Mouse (Mus musculus): ENCODE measurements around the gene Rasl2-9.
"Not testable (repeated sequence)": the region's sequence is repeated elsewhere in the genome, so short reads cannot be mapped to it uniquely, and the experiment has no call there.

Gene Rasl2-9

GRCm38 (mm10) chr7:5125549-5126406, at the start of gene Rasl2-9:
Gene Rasl2-9 (minus strand): TSS chr7:5125950.
- peak; percentile 78 for DNase-seq

- not testable (repeated sequence) for DNase-seq
Measured at GRCm38 (mm10) chr7:5149570-5149969, 23.8 kb upstream of the Rasl2-9 start, which contains the start of gene Vmn1r55. Gene Vmn1r55 (minus strand): TSS chr7:5149670.

GRCm38 (mm10) chr7:5125078-5125477, 672 bp downstream of the Rasl2-9 start:
- DNase-seq = no peak

- no peak for DNase-seq
Measured at GRCm38 (mm10) chr7:5116850-5117249, 8.9 kb downstream of the Rasl2-9 start, which contains the start of gene Rfpl4. Gene Rfpl4 (minus strand): TSS chr7:5116950.

GRCm38 (mm10) chr7:5112701-5113100, 13.0 kb downstream of the Rasl2-9 start:
- no peak for DNase-seq

- no peak for DNase-seq
Measured at GRCm38 (mm10) chr7:5109301-5109700, 16.4 kb downstream of the Rasl2-9 start.

GRCm38 (mm10) chr7:5108272-5108671, 17.5 kb downstream of the Rasl2-9 start:
- DNase-seq = no peak

GRCm38 (mm10) chr7:5102564-5102963, 23.2 kb downstream of the Rasl2-9 start:
- DNase-seq = no peak

GRCm38 (mm10) chr7:5101066-5101663, 24.6 kb downstream of the Rasl2-9 start:
- DNase-seq = peak; percentile 81

GRCm38 (mm10) chr7:5099796-5100195, 26.0 kb downstream of the Rasl2-9 start:
- no peak for DNase-seq

- DNase-seq = no peak
Measured at GRCm38 (mm10) chr7:5098769-5099168, 27.0 kb downstream of the Rasl2-9 start.

GRCm38 (mm10) chr7:5092831-5093510, 32.8 kb downstream of the Rasl2-9 start:
- DNase-seq = peak; percentile 62

GRCm38 (mm10) chr7:5092381-5092780, 33.4 kb downstream of the Rasl2-9 start:
- no peak for DNase-seq

- peak; percentile 70 for DNase-seq
Measured at GRCm38 (mm10) chr7:5091008-5091728, 34.6 kb downstream of the Rasl2-9 start.

GRCm38 (mm10) chr7:5089853-5090252, 35.9 kb downstream of the Rasl2-9 start:
- peak; percentile 33 for DNase-seq

GRCm38 (mm10) chr7:5087886-5088285, 37.9 kb downstream of the Rasl2-9 start:
- DNase-seq = no peak

- DNase-seq = no peak
Measured at GRCm38 (mm10) chr7:5086921-5087440, 38.8 kb downstream of the Rasl2-9 start.

- DNase-seq = no peak
Measured at GRCm38 (mm10) chr7:5085512-5085911, 40.2 kb downstream of the Rasl2-9 start.

GRCm38 (mm10) chr7:5083325-5084105, 42.2 kb downstream of the Rasl2-9 start:
- no peak for DNase-seq

- DNase-seq = no peak
Measured at GRCm38 (mm10) chr7:5081939-5082338, 43.8 kb downstream of the Rasl2-9 start.

GRCm38 (mm10) chr7:5081241-5081640, 44.5 kb downstream of the Rasl2-9 start:
- DNase-seq = no peak

GRCm38 (mm10) chr7:5080815-5081214, 44.9 kb downstream of the Rasl2-9 start:
- DNase-seq = no peak
